Mouse (Mus musculus) megakaryocyte, embryonic 14.5 days (primary cell): ENCODE measurements around the gene Tmem132c.

Experiments used
- FLI1 ChIP-seq: IDR thresholded peaks from 2 replicates; pipeline ENCODE4 v1.6.1; 2012; ENCODE audit warnings: low read length, inconsistent platforms, mixed read lengths
- GATA1 ChIP-seq: IDR thresholded peaks from 3 replicates; pipeline ENCODE4 v1.6.1; 2012; ENCODE audit warnings: mixed read lengths, low read length, inconsistent platforms, borderline replicate concordance

DNA sequence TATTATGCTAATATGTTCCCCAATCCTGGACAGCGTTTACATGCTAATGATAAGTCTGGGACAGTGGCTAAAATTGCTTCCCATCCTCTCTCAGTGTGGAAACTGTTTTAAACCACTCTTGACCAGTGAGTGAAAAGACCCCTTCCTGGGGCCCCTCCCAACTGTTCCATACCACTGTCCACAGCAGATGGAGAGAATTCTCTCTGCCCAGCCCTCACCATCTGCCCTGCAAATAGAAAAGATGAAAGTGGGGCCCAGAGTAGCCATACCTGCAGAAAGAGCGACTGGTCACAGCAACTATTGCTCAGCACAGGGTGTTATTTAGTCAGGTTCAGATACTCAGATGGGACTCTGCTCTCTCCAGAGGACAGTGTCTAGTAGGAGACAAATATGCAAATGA, 306.5 kb downstream of the Tmem132c start:
- TF ChIP-seq GATA1 = no peak
- no peak for TF ChIP-seq FLI1
